Mouse (Mus musculus) urinary bladder, postnatal 36 days (tissue): Measurements from ENCODE around the gene Srek1.
A peak's percentile ranks its signal among the peaks of the same experiment; 100 is the strongest.

Experiments used
- DNase-seq, 2 experiments: peaks; one replicate each; pipeline ENCODE4 v3.0.0; 2022; ENCODE audit warnings: low spot score in 2 of 2, mixed read lengths in 1 of 2

The Srek1 gene

DNA sequence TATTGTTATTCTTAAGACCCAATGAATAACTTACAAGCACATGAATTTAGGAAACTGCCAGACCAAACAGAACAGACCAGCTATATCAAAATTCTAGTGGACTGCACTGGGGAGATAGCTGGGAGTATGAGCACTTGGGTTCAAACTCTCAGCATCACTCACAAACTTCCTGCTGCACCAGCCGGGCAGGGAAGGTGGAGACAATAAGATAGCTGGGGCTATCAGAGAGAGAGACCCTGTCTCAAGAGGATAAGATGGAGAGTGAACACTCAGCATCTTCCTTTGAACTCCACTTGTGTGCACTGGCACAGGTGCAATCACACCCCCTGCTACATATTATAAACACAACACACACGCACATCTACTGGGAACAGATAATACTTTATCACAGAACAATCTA, 47.5 kb downstream of the Srek1 start:
- no peak for DNase-seq

DNA sequence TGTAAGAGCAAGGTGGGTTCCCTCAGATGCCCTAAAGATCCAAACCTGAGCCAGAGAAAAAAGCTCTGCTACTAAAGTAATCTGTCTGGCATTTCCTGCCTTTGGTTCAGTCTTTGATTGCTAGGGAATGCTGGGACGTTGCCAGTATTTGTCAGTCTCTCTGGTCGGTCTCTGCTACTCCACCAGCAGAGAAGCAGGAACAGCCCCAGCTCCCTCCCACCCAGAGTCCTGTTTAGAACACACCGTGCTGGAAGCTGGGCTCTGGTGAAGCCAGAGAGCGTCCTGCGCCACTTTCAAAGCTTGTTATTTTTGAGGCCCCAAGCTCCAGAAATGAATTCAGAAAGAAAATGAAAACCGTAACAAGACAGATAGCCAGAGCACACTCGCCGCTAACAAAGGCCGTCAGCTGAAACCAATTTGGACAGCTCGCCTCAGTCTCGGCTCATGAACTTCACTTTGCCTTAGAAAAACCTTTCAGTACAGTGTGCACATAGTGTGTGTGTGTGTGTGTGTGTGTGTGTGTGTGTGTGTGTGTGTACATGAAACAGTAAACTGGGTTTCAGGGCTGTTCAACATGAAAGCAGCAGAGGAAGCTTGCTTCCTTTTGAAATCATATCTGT, 62.9 kb downstream of the Srek1 start:
- DNase-seq: peak in 1 of 2 experiments; percentile 13

DNA sequence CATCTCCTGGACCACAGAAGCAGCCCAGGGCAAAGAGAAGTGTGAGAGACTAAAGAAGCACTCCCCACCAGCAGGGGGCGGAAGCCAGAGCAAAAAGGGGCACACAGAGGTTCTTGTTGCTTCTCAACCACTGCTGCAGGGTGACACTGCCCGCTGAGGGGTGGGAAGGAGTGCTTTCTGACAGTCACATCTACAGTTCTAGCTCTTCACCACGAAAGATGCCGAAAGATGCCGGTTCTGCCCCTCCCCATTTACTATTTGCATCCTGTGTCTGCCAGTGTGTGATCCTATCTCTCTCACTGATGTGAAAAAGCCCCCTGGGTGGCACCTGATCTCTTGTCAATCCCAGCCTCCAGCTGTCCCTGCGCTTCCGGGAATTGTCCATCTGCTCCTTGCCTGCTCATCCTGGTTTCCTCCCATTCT, 64.0 kb downstream of the Srek1 start:
- DNase-seq: no peak

DNA sequence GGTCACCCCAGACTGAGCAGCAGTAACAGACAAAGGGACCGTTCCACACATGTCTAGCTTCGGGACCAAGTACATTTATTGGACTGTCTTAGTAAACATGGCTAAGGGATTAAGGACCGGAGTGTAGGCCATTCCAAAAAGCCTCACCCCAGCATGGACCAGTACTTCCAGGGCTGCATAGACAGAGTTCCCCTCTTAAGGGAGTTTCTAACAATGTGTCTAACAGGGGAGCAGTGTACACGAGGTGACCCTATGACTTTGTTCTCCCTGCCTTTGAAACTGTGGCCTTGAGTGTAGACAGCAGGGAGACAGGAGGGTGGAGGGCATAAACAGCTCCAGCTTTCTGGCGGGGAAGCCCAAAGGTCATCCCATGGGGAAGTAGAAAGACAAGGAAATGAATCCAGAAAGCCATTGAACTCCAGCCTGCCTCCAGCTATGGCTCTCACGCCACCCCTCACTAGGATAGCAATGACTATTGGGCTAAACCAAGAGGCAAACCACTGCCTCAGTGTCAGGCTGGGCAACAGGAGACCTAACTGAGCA, 68.9 kb downstream of the Srek1 start:
- no peak for DNase-seq

DNA sequence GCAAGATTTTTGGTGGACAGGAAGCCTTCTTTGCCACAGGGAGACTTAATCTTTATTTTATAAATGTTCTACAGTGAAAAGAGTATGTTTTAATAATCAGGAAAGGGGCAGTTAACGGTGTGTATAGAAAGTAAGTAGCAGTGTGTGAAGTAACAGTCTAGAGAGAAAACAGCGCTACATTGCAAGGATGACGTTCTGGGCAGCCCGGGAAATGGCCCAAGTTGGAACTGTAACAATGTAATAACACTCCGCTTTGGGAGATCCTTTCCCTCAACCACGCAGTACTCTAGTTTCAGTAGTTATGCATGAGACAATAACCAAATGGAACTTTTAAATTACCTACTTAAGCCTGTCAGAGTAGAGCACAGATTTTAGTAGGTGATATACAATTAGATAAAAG, 70.6 kb downstream of the Srek1 start:
- no peak for DNase-seq

DNA sequence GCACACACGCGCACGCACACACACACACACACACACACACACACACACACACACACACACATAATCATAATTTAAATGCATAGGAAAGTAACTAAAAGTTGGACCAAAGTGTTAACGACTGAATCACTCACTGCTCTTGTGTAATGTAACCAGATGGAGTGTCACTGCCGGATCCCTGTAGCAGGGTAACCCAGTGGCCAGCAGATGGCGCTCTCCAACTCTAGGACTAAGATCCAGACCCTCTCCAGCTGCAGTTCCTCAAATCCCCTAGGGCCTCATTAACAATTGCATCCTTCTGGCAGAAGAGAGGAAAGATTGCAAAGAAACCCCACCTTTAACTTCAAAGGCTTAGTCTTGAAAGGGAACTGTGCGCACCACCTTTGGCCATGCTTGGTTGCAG, 71.0 kb downstream of the Srek1 start:
- DNase-seq: peak; percentile 38 to 71

DNA sequence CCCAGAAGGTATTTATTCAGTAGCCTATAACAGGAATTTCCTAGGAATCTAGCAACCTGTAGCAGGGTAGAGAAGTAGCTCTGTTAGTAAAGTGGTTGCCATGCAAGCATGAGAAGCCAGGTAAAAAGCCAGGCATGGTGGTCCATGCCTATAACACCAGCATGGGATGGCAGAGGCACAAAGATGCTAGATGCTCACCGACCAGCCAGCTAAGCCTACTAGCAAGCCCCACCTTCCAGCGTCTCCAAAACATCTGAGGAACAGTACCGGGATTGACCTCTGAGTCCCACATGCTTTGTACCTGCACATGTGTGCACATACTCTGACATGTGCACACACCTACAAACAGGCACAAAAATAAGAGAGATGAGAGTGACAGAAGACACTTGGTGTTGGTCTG, 72.1 kb downstream of the Srek1 start:
- DNase-seq: no peak

DNA sequence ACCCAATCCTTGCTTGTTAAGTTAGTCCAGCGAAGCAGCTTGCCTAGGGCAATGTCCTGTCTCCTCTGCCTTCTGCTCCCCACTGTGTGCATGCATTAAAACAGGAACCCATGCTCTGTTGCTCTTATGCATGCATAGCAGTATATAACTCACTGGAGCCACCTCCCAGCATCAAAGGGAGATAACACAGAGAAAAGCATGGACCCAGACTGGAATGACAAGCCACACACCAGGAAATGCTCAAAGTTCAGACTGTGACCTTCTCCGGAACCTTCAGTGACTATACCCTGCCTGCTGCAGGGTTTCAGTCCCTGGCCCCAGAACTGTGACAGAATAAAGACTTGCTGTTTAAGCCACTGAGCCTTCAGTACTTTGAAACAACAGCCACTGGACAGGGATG, 73.7 kb downstream of the Srek1 start:
- no peak for DNase-seq

DNA sequence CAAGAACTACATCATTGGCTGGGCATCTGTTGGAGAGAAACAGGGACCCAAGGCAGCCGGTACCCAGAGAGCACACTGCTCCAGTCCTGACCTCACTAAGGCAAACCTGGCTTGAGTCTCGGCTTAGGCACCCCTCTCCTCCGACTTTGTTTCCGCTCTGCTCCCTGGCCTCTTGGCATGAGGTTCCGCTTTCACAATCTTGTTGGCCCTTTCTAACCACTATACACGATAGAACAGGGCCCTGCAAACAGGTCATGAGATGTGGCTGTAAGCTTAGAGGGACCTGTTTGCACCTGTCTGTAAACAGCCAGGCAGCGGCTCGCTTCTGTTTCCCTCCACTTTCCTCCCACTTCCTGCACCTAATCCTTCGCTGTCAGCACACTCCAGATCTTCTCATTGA, 76.4 kb downstream of the Srek1 start:
- peak in 1 of 2 experiments; percentile 29 for DNase-seq

DNA sequence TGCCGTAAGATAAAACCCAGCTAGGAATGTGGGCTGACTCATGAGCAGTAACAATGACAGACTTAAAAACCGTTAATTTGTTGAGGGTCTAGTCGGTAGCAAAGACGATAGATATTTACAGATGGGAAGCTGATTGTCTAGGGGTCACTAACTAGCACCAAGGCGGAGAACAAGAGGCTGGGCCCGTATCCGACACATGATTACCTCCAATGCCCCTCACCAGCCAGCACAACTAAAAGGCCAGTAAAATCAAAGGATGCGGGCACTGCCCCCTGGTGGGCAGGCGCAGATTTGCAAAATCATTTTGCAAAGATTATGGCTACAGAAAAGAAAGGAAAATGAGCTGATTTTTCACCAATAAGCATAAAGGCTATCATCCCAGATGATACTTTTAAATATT, 78.2 kb downstream of the Srek1 start:
- no peak for DNase-seq

DNA sequence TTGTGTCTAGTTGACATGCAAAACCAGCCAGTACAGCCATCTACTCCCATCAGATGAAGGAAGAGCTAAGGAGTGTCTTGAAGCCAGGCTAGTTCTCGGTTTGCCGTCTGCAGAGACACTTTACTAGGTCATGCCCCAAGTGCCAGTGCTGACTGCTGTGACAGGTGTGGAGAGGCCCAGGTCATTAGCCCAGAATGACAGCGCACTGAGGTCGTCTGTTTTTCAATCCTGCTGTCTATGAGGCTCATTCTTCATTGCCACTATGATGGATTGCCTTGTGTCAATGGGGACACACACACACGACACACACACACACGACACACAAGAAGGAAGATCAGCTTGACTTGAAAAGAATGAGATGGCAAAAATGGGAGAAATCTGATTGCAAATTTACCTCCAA, 79.0 kb downstream of the Srek1 start:
- no peak for DNase-seq
